8 mouse cellular contexts compared by ENCODE assay signal in genomic region chr5:122529316-122529715, GRCm38 (mm10). TPM values are rescaled to one million over a fixed set of nuclear protein-coding genes. Genes with fewer than 3 reads are reported as not detected.
DNase-seq lines count a peak whose midpoint lies in the region; ATAC-seq and TF ChIP-seq lines count a peak whose summit lies in the region.

No protein-coding gene starts in this region.

- WGBS in midbrain, embryonic 15.5 days, result 60% methylated on average over 3 of the region's 3 CpGs
- 71% methylated on average over 3 of the region's 3 CpGs for WGBS in midbrain, embryonic 13.5 days
- WGBS in hindbrain, embryonic 16.5 days, result 65% methylated on average over 3 of the region's 3 CpGs
- 38% methylated on average over 3 of the region's 3 CpGs for WGBS in limb, embryonic 15.5 days

- TF ChIP-seq POLR2A in testis, adult 2 months (IDR thresholded peaks at IDR 0.05; ENCODE audit: control insufficient read depth, low read depth, low read length), result no peak

- TF ChIP-seq CTCF in testis, adult 2 months (IDR thresholded peaks at IDR 0.05; ENCODE audit: control insufficient read depth, insufficient read depth, insufficient replicate concordance, low read depth, low read length), result no peak

- ATAC-seq in midbrain, embryonic 15.5 days (replicated peaks), result no peak
- no peak for ATAC-seq in midbrain, embryonic 13.5 days
- ATAC-seq in hindbrain, embryonic 16.5 days, result no peak
- ATAC-seq in limb, embryonic 15.5 days (ENCODE audit: insufficient number of reproducible peaks, low FRiP score, low TSS enrichment, low read depth), result no peak
- no peak for ATAC-seq in activated CD4-positive, CD25-positive, alpha-beta regulatory T cell, adult 4 months

- H3K36me3 ChIP-seq in midbrain, embryonic 15.5 days (replicated peaks), result no peaks in the 10 kb centered on the region
- H3K36me3 ChIP-seq in midbrain, embryonic 13.5 days, result peaks cover 6% of the 10 kb centered on the region; the same call in 1 of the 2 replicates
- no peaks in the 10 kb centered on the region for H3K36me3 ChIP-seq in hindbrain, embryonic 16.5 days (ENCODE audit: control insufficient read depth, insufficient read depth, low read length)
- no peaks in the 10 kb centered on the region for H3K36me3 ChIP-seq in limb, embryonic 15.5 days
- no peaks in the 10 kb centered on the region for H3K36me3 ChIP-seq in testis, adult 2 months (ENCODE audit: control insufficient read depth, insufficient read depth, low read length)

- H3K9ac ChIP-seq in midbrain, embryonic 15.5 days, result no peak overlapping the region
- H3K9ac ChIP-seq in midbrain, embryonic 13.5 days (replicated peaks), result no peak overlapping the region
- no peak overlapping the region for H3K9ac ChIP-seq in hindbrain, embryonic 16.5 days (ENCODE audit: low read depth, low read length)
- H3K9ac ChIP-seq in limb, embryonic 15.5 days, result no peak overlapping the region

- H3K9me3 ChIP-seq in midbrain, embryonic 15.5 days, result no peaks in the 10 kb centered on the region
- H3K9me3 ChIP-seq in midbrain, embryonic 13.5 days, result no peaks in the 10 kb centered on the region
- H3K9me3 ChIP-seq in hindbrain, embryonic 16.5 days (ENCODE audit: control insufficient read depth, low read length), result no peaks in the 10 kb centered on the region
- H3K9me3 ChIP-seq in limb, embryonic 15.5 days, result no peaks in the 10 kb centered on the region

- peak; percentile 69 for DNase-seq in gastrocnemius, adult 18-20 months (ENCODE audit: low spot score)
- no peak for DNase-seq in embryo, embryonic 10 days (ENCODE audit: low spot score)

- H3K4me1 ChIP-seq in midbrain, embryonic 15.5 days, result peaks cover 5% of the 10 kb centered on the region; the same call in 1 of the 2 replicates
- 0 out of 2 replicates have a peak, but pooled peaks cover 5% of the 10 kb centered on the region for H3K4me1 ChIP-seq in midbrain, embryonic 13.5 days (replicated peaks)
- H3K4me1 ChIP-seq in hindbrain, embryonic 16.5 days (ENCODE audit: control insufficient read depth, insufficient read depth, low read depth, low read length), result peaks cover 8% of the 10 kb centered on the region
- peaks cover 54% of the 10 kb centered on the region for H3K4me1 ChIP-seq in limb, embryonic 15.5 days
- peaks cover 5% of the 10 kb centered on the region; the same call in 1 of the 2 replicates for H3K4me1 ChIP-seq in testis, adult 2 months (ENCODE audit: control insufficient read depth, insufficient read depth, low read length)

- no peak overlapping the region for H3K4me3 ChIP-seq in midbrain, embryonic 15.5 days
- H3K4me3 ChIP-seq in midbrain, embryonic 13.5 days (replicated peaks), result no peak overlapping the region
- no peak overlapping the region for H3K4me3 ChIP-seq in hindbrain, embryonic 16.5 days (ENCODE audit: low read length)
- H3K4me3 ChIP-seq in limb, embryonic 15.5 days, result no peak overlapping the region
- H3K4me3 ChIP-seq in testis, adult 2 months (ENCODE audit: control insufficient read depth, low read depth, low read length), result no peak overlapping the region

- H3K4me2 ChIP-seq in midbrain, embryonic 15.5 days, result no peak overlapping the region
- H3K4me2 ChIP-seq in midbrain, embryonic 13.5 days (replicated peaks), result no peak overlapping the region
- no peak overlapping the region for H3K4me2 ChIP-seq in hindbrain, embryonic 16.5 days (ENCODE audit: low read length)
- H3K4me2 ChIP-seq in limb, embryonic 15.5 days, result no peak overlapping the region

- H3K27me3 ChIP-seq in midbrain, embryonic 15.5 days (replicated peaks), result no peaks in the 10 kb centered on the region
- no peaks in the 10 kb centered on the region for H3K27me3 ChIP-seq in midbrain, embryonic 13.5 days
- no peaks in the 10 kb centered on the region for H3K27me3 ChIP-seq in hindbrain, embryonic 16.5 days (replicated peaks; ENCODE audit: control insufficient read depth, insufficient read depth, low read length)
- no peaks in the 10 kb centered on the region for H3K27me3 ChIP-seq in limb, embryonic 15.5 days
- H3K27me3 ChIP-seq in testis, adult 2 months (ENCODE audit: control insufficient read depth, insufficient read depth, low read length), result no peaks in the 10 kb centered on the region

- 0 out of 2 replicates have a peak overlapping the region, but pooled peaks have one; percentile 2 for H3K27ac ChIP-seq in midbrain, embryonic 15.5 days
- no peak overlapping the region for H3K27ac ChIP-seq in midbrain, embryonic 13.5 days
- peak overlapping the region; percentile 42; the same call in 1 of the 2 replicates for H3K27ac ChIP-seq in hindbrain, embryonic 16.5 days (ENCODE audit: low read depth, low read length)
- peak overlapping the region; percentile 71 for H3K27ac ChIP-seq in limb, embryonic 15.5 days
- peak overlapping the region; percentile 47 for H3K27ac ChIP-seq in testis, adult 2 months (ENCODE audit: control insufficient read depth, insufficient read depth, low read depth, low read length)

RNA-seq across cellular contexts. Expression of gene Atp2a2, which starts 27.3 kb away (rescaled TPM):
- 46.3 and 47.7 TPM in 2 replicates for polyA plus RNA-seq in midbrain, embryonic 15.5 days (2015; fragmentation: Nextera tagmentation; extraction: Ambion mirVana)
- 35.7 and 40.0 TPM in 2 replicates for polyA plus RNA-seq in midbrain, embryonic 13.5 days (2015; fragmentation: Nextera tagmentation; extraction: Ambion mirVana)
- total RNA-seq in gastrocnemius, adult 18-20 months (2021), result 100 to 1,000 TPM; 447 to 563 TPM
- 47.2 and 50.2 TPM in 2 replicates for polyA plus RNA-seq in hindbrain, embryonic 16.5 days (2015; fragmentation: Nextera tagmentation; extraction: Ambion mirVana)
- polyA plus RNA-seq in limb, embryonic 15.5 days (2015; fragmentation: Nextera tagmentation; extraction: Ambion mirVana), result 29.1 and 29.2 TPM in 2 replicates
- polyA plus RNA-seq in testis, adult 2 months (2012; rRNA removed), result 49.8 and 55.9 TPM in 2 replicates
- 10 to 100 TPM; 14.0 to 17.6 TPM for polyA plus RNA-seq in activated CD4-positive, CD25-positive, alpha-beta regulatory T cell, adult 4 months (2017; shearing (Covaris generic))
